Mouse (Mus musculus): Measurements from ENCODE around the gene Gadd45g. TPM values are rescaled to one million over a fixed set of nuclear protein-coding genes. Genes with fewer than 3 reads are reported as not detected.
"Not testable (repeated sequence)": the region's sequence is repeated elsewhere in the genome, so short reads cannot be mapped to it uniquely, and the experiment has no call there.

The Gadd45g gene
- total RNA-seq, 2 experiments from 2014 or later, result 43.0 to 114 TPM

GRCm38 (mm10) chr13:51833611-51834010 lies 12.9 kb upstream of the Gadd45g start:
- DNase-seq (ENCODE audit: low spot score), result no peak

- DNase-seq (ENCODE audit: low spot score), result not testable (repeated sequence)
Measured at GRCm38 (mm10) chr13:51834024-51834423, 12.5 kb upstream of the Gadd45g start.

- no peak for DNase-seq (ENCODE audit: low spot score)
Measured at GRCm38 (mm10) chr13:51834520-51834919, 12.0 kb upstream of the Gadd45g start.

GRCm38 (mm10) chr13:51835208-51835607 lies 11.3 kb upstream of the Gadd45g start:
- DNase-seq (ENCODE audit: low spot score), result not testable (repeated sequence)

GRCm38 (mm10) chr13:51837402-51837801 lies 9.1 kb upstream of the Gadd45g start:
- no peak for DNase-seq (ENCODE audit: low spot score)

- DNase-seq (ENCODE audit: low spot score), result peak; percentile 45
Measured at GRCm38 (mm10) chr13:51839250-51840026, 7.0 kb upstream of the Gadd45g start.

GRCm38 (mm10) chr13:51840702-51841101 lies 5.8 kb upstream of the Gadd45g start:
- no peak for DNase-seq (ENCODE audit: low spot score)

GRCm38 (mm10) chr13:51841541-51842115 lies 4.8 kb upstream of the Gadd45g start:
- DNase-seq (ENCODE audit: low spot score), result no peak

GRCm38 (mm10) chr13:51842191-51842590 lies 4.3 kb upstream of the Gadd45g start:
- no peak for DNase-seq (ENCODE audit: low spot score)

- DNase-seq (ENCODE audit: low spot score), result no peak
Measured at GRCm38 (mm10) chr13:51842773-51843172, 3.7 kb upstream of the Gadd45g start.

GRCm38 (mm10) chr13:51843298-51843697 lies 3.2 kb upstream of the Gadd45g start:
- no peak for DNase-seq (ENCODE audit: low spot score)

- no peak for DNase-seq (ENCODE audit: low spot score)
Measured at GRCm38 (mm10) chr13:51844118-51844517, 2.4 kb upstream of the Gadd45g start.

GRCm38 (mm10) chr13:51844661-51845060 lies 1.8 kb upstream of the Gadd45g start:
- DNase-seq (ENCODE audit: low spot score), result peak; percentile 80

- peak; percentile 57 for DNase-seq (ENCODE audit: low spot score)
Measured at GRCm38 (mm10) chr13:51845072-51845471, 1.4 kb upstream of the Gadd45g start.

- DNase-seq (ENCODE audit: low spot score), result peak; percentile 89
Measured at GRCm38 (mm10) chr13:51845591-51846191, 787 bp upstream of the Gadd45g start.

GRCm38 (mm10) chr13:51846868-51847793 lies 653 bp downstream of the Gadd45g start:
- peak; percentile 79 for DNase-seq (ENCODE audit: low spot score)

- DNase-seq (ENCODE audit: low spot score), result peak; percentile 84
Measured at GRCm38 (mm10) chr13:51847979-51848480, 1.6 kb downstream of the Gadd45g start.

GRCm38 (mm10) chr13:51848481-51849240 lies 2.2 kb downstream of the Gadd45g start:
- DNase-seq (ENCODE audit: low spot score), result peak; percentile 72

GRCm38 (mm10) chr13:51849241-51850033 lies 3.0 kb downstream of the Gadd45g start:
- DNase-seq (ENCODE audit: low spot score), result peak; percentile 55

GRCm38 (mm10) chr13:51850565-51850964 lies 4.1 kb downstream of the Gadd45g start:
- no peak for DNase-seq (ENCODE audit: low spot score)
